Mouse (Mus musculus) left cerebral cortex, adult 11 months (tissue): Measurements from ENCODE around the gene Gnaq.

ENCODE experiments used
- DNase-seq: peaks from one replicate; pipeline ENCODE4 v3.0.0; 2022; ENCODE audit warnings: low spot score

Gnaq gene

DNA sequence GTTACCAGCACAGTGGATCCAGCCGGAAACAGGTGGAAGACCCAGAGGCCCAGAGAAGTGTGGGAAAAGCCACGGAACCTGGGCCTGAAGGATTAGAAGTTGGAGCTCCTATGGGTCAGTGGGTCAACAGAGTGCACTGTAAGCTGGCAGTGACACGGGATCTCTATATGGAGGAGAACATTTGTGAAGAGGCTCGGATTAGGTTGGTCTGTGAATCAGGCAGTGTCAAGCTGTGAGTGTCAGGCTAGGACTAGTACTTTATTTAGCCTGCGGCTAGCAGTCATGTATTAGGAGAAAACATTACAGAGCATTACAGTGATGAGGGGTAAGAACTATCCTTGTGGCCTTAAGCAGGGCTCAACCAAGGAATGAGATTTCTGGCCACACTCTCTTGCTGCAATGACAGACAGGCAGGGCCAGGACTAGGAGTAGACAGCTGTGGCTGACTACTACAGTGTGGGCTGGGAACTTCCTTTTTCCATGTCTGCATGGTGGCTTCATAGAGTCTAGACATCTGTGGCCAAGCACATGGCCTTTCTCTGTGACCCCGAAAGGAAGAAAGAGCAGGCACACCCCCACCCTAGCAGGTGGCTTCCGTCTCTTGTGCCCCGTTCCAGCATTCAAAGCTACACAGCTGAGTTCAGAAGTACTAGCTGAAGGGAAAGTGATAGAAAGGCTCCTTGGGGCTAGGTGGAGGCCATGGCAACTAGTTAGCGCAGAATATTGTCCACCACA lies 240.3 kb downstream of the Gnaq start:
- DNase-seq, result no peak

- no peak for DNase-seq
These were observed 243.2 kb downstream of the Gnaq start for GRCm38 (mm10) chr19:16375881-16376280.

DNA sequence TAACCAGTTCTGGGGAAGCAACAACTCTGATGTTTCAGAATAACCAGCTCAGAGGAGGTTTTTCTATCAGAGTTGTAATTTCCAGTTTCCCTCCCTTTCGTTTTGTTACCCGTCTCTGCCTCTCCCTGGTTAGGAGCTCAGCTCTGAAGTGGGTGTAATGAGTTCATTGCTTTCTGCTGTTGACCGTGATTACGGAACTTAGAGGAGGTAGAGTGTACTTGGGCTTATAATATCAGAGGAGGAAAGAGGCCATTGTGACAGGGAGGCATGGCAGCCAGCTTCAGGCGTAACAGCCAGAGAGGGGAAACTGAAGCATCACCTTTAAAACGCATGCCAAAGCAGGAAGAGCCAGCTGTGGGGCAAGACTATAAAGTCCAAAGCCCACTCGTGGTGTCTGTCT lies 245.9 kb downstream of the Gnaq start:
- DNase-seq, result no peak

DNA sequence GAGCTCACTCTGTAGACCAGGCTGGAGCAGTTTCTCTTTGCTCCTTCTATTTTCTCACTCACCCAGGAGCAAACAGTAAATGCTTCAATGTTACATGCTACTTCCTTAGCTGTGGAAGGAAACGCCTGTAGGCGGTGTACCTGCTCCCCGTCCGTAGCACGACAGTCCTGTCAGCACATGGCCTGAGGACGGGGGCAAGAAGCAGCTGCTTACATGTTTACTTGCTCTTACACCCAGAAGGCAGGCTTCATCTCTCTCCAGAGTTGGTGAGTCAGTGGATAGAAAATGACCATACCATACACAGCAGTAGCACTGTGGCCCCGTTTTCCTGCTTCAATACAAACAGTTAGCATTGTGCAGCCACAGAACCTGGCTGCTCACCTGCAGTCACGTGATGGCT lies 247.1 kb downstream of the Gnaq start:
- no peak for DNase-seq

- DNase-seq, result no peak
These were observed 249.8 kb downstream of the Gnaq start for GRCm38 (mm10) chr19:16382392-16382791.

DNA sequence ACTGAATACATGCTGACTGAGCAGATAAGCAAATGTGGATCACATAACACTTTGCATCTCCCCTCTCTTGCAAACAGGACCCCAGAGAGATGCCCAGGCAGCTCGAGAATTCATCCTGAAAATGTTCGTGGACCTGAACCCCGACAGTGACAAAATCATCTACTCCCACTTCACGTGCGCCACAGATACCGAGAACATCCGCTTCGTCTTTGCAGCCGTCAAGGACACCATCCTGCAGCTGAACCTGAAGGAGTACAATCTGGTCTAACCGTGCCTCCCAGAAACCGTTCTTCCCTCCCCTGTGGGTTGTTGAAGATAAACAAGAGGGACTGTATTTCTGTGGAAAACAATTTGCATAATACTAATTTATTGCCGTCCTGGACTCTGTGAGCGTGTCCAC lies 250.5 kb downstream of the Gnaq start:
- DNase-seq, result no peak

DNA sequence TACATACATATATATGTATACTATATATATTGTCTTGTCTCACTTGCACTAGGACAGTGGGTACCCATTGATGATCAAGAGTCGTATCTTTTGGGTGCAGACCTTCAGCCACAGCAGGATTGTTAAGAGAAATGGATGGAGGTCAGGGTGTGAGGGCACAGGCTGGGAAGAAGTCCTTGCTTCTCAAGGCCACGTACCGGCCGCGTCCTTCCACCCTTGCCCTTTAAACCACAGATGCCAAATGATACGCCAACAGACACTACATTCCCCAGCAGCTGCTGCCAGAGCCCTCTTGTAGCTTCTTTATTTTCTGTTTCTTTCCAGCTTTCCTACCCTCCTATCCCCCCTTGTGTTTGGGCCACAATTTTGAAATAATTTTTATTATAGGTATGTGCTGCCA lies 251.5 kb downstream of the Gnaq start:
- DNase-seq, result no peak

DNA sequence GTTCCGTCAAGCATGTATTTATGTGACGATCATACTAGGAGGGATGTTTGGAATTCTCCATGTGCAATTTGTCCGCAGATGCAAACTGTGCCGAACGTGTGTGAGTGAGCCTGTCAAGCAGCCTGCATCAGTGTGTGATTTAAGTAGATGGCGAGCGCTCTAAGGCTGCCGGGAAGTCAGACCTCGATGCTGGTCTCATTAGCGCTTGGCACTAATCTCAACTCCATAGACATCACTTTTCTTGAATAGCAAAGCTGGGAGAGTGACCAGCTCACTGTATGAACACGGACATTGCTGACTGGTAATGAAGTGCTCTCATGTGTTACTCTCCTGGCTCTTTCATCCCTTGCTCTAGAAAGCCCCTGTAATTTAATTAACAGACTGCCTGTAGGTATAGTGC lies 252.3 kb downstream of the Gnaq start:
- DNase-seq, result no peak

GRCm38 (mm10) chr19:16386514-16386913 lies 253.9 kb downstream of the Gnaq start:
- DNase-seq, result no peak

- no peak for DNase-seq
These were observed 257.7 kb downstream of the Gnaq start for GRCm38 (mm10) chr19:16390192-16390795.

DNA sequence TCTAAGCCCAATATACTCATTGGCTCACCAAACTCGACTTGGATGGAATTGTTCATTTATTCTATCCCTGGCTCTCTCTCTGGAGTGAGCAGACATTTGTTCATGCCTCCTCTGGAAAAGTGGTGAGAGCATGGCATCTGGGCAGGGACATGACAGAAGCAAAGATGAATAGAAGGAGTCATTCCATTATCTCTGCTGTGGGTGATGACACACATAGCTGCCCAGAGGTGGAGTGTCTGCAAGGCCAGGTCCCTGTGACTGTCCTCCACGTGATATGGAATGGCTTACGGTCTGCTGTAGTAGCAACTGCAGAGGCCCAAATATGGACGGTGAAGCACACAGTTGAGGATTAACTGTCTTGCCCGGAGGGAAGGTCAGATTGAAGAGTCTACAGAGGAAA lies 261.8 kb downstream of the Gnaq start:
- no peak for DNase-seq

GRCm38 (mm10) chr19:16403101-16403500 lies 270.5 kb downstream of the Gnaq start:
- DNase-seq, result no peak

GRCm38 (mm10) chr19:16407727-16408126 lies 275.1 kb downstream of the Gnaq start:
- DNase-seq, result no peak

DNA sequence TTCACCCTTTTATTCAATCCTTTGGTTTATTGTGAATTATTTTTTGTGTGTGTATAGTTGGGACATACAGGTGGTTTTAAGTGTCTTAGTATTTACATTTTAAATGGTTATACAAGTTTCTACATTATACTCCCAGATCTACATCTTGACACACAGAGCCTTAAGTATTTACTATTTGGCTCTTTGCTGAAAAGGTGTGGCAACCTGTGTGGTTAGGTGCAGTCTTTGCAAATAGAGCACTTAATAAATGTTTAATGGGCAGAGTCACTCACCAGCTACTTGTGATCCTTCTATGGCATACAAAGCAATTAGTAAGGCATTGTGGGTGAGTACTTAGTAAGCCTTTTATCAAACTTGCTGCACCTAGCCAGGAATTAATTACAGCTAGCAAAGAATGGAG lies 278.7 kb downstream of the Gnaq start:
- no peak for DNase-seq

DNA sequence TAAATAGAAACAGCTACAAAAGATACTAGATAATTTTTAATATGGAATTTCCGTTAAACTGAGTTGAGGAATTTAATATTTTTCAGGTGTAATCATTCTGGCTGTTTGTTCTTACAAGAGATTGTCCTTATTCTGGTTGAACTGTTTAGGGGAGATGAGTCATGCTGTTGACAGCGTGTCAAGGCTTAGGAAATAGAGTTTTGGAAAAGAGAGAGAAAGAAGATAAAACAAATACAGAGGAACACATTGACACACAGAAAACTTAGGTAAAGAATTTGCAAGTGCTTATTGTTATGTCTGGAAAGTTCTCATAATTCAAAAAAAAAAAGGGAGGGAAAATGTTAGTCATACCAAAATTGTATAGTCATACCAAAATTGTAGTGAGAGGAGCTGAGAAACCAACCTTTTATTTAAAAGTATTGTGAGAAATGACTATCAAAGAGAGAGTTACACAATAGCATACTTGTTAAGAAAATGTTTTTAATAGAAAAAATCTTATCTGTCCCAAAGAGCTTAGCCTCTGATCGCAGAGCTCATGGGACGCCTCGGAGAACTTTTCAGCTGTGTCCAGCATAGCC lies 285.5 kb downstream of the Gnaq start:
- no peak for DNase-seq

GRCm38 (mm10) chr19:16425596-16425995 lies 293.0 kb downstream of the Gnaq start:
- no peak for DNase-seq

DNA sequence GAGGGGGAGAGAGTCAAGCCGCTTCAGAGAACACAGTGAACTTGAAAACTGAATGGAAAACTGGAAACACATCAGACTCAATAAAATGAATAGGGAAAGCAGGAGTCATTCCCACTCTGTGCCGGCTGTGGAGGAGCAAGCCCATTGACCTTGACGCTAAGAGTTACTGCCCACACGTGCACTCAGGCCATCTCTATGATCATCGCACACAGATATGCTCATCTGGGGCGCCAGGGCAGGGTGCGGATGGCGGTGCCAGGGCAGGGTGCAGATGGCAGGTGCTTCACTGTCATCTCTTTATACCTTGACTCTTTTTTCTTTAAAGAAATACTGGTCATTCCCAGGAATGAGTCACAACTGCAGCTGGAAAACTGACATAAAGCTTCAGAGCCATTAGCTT lies 298.7 kb downstream of the Gnaq start:
- no peak for DNase-seq

DNA sequence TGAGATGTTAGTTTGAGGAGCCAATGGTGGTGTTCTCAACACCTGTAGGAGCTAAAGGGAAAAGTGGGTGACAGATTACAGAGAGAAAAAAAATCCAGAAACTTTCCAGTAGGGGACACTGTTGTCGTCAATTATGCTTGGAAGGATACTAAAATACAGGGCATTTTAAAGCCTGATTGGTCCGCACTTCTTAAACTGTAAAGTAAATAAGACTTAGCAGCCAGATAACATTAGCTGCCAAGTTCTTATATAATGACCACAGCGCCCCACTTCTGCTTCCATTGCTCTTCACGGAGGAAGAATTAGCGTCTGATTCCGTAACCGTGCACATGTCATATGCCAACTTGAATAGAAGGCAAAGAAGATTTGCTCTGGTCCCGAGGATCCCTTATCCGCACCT lies 302.2 kb downstream of the Gnaq start:
- no peak for DNase-seq

DNA sequence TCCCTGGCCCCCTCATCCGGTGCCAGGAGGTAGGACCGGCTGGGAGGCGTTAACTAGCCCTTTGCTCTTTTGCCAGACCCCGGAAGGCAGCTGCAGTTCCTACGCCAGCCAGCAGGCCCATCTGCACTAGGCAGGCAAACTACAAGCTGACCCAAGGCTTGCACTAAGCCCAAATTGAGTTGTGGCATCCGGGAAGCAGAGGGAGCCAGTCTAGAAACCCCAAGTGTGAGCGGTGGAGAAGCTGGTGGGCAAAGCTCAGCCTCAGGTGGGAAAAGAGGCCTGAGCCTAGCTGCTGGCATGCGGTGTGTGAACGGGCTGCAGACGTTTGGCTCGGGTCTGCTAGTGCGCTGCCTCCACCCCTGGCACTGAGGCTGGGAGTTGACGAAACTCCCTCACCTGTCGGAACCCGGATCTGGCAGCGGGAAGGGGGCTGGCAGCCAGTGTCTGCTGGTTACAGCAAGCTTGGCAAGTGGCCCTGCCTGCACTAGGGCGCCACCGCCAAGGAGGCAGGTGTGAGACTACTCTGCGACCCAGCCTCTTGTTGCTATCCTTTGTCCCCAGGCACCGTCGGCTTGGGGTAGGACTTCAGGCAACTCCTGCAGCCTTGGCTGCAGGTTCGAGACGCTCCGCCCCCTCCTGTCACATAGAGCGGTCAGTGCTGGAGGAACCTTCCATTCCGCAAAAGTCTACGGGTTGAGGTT lies 303.1 kb downstream of the Gnaq start, which contains the start of gene Gna14:
Gene Gna14 (plus strand): TSS at position 232 of the 701 bp plus-strand sequence.
- no peak for DNase-seq

- DNase-seq, result no peak
These were observed 303.9 kb downstream of the Gnaq start for GRCm38 (mm10) chr19:16436335-16437169.
